Mouse (Mus musculus) heart, embryonic 10.5 days (tissue): ENCODE data around the gene Cblb. TPM values are rescaled to one million over a fixed set of nuclear protein-coding genes. Genes with fewer than 3 reads are reported as not detected.

Experiments used
- DNase-seq: peaks from one replicate; pipeline ENCODE4 v3.0.0-alpha.2; 2017; ENCODE audit warnings: low spot score
- H3K27ac ChIP-seq: fragments of 300-500 bp; sonication (generic); 2 replicates; pipeline ENCODE4 v1.5.1; 2016; ENCODE audit warnings: mild to moderate bottlenecking
- H3K27me3 ChIP-seq: fragments of 300-500 bp; sonication (generic); 2 replicates; pipeline ENCODE4 v1.6.1; 2016; ENCODE audit warnings: mild to moderate bottlenecking; ENCODE audit not compliant: poor library complexity, insufficient read depth, severe bottlenecking
- H3K36me3 ChIP-seq: fragments of 300-500 bp; sonication (generic); 2 replicates; pipeline ENCODE4 v1.6.1; 2016; ENCODE audit warnings: mild to moderate bottlenecking, moderate library complexity
- H3K4me1 ChIP-seq: fragments of 300-500 bp; sonication (generic); 2 replicates; pipeline ENCODE4 v1.6.1; 2016; ENCODE audit warnings: mild to moderate bottlenecking
- H3K4me3 ChIP-seq: fragments of 300-500 bp; sonication (generic); 2 replicates; pipeline ENCODE4 v1.5.1; 2016; ENCODE audit warnings: mild to moderate bottlenecking, moderate library complexity
- H3K9me3 ChIP-seq: fragments of 300-500 bp; sonication (generic); 2 replicates; pipeline ENCODE4 v1.6.1; 2016; ENCODE audit warnings: mild to moderate bottlenecking, moderate library complexity
- WGBS: fragments of 180-500 bp; shearing (Covaris S2); methylation state at CpG from one replicate; pipeline ENCODE4 v1.1.7; 2016; 5-methylcytosine and 5-hydroxymethylcytosine counted together
- polyA plus RNA-seq: library from polyadenylated mRNA; unstranded; fragments of >200 nt; fragmentation: Nextera tagmentation; extraction: Ambion mirVana; gene quantifications from 2 replicates; pipeline ENCODE4 v1.2.1, GENCODE M21; 2016

Cblb gene
- polyA plus RNA-seq, 1 experiment from 2014 or later, result 16.1 TPM

GRCm38 (mm10) chr16:52200107-52200506 lies 169.1 kb downstream of the Cblb start:
- Histone ChIP-seq H3K4me1 (no peaks in the 10 kb centered on the region), H3K27ac (no peak overlapping the region), H3K9me3 (no peaks in the 10 kb centered on the region), H3K4me3 (no peak overlapping the region), H3K36me3 (peaks cover 30% of the 10 kb centered on the region), H3K27me3 (no peaks in the 10 kb centered on the region)
- 91% methylated on average over 7 of the region's 7 CpGs for WGBS
- no peak for DNase-seq

GRCm38 (mm10) chr16:52210844-52211606 lies 180.0 kb downstream of the Cblb start:
- Histone ChIP-seq H3K27me3 (no peaks in the 10 kb centered on the region), H3K4me3 (no peak overlapping the region), H3K4me1 (no peaks in the 10 kb centered on the region), H3K9me3 (no peaks in the 10 kb centered on the region), H3K36me3 (no peaks in the 10 kb centered on the region), H3K27ac (no peak overlapping the region)
- no peak for DNase-seq
- 89% methylated on average over 8 of the region's 8 CpGs for WGBS

- DNase-seq, result no peak
- 32% methylated on average over 2 of the region's 2 CpGs for WGBS
Observed at GRCm38 (mm10) chr16:52219069-52219468, 188.0 kb downstream of the Cblb start.

GRCm38 (mm10) chr16:52222896-52223295 lies 191.9 kb downstream of the Cblb start:
- Histone ChIP-seq H3K4me3 (no peak overlapping the region), H3K27ac (no peak overlapping the region), H3K27me3 (no peaks in the 10 kb centered on the region), H3K4me1 (no peaks in the 10 kb centered on the region), H3K36me3 (no peaks in the 10 kb centered on the region), H3K9me3 (no peaks in the 10 kb centered on the region)
- DNase-seq, result no peak
- 82% methylated on average over 4 of the region's 4 CpGs for WGBS

More at GRCm38 (mm10) chr16:52219069-52219468, 188.0 kb downstream of the Cblb start:
- no peaks in the 10 kb centered on the region for H3K4me1 ChIP-seq
- H3K27me3 ChIP-seq, result no peaks in the 10 kb centered on the region
- H3K4me3 ChIP-seq, result no peak overlapping the region
- no peaks in the 10 kb centered on the region for H3K36me3 ChIP-seq
- no peaks in the 10 kb centered on the region for H3K9me3 ChIP-seq
- no peak overlapping the region for H3K27ac ChIP-seq

GRCm38 (mm10) chr16:52229446-52229845 lies 198.4 kb downstream of the Cblb start:
- Histone ChIP-seq H3K4me3 (no peak overlapping the region), H3K9me3 (no peaks in the 10 kb centered on the region), H3K4me1 (no peaks in the 10 kb centered on the region), H3K27me3 (no peaks in the 10 kb centered on the region), H3K27ac (no peak overlapping the region), H3K36me3 (no peaks in the 10 kb centered on the region)
- 62% methylated on average over 7 of the region's 7 CpGs for WGBS
- DNase-seq, result no peak

- H3K36me3 ChIP-seq, result no peaks in the 10 kb centered on the region
- H3K9me3 ChIP-seq, result no peaks in the 10 kb centered on the region
- no peak for DNase-seq
- no peaks in the 10 kb centered on the region for H3K4me1 ChIP-seq
- no peak overlapping the region for H3K27ac ChIP-seq
- H3K4me3 ChIP-seq, result no peak overlapping the region
- H3K27me3 ChIP-seq, result no peaks in the 10 kb centered on the region
- WGBS, result 60% methylated on average over 2 of the region's 2 CpGs
Observed at GRCm38 (mm10) chr16:52229930-52230329, 198.9 kb downstream of the Cblb start.

GRCm38 (mm10) chr16:52242144-52242543 lies 211.1 kb downstream of the Cblb start:
- no peaks in the 10 kb centered on the region for H3K4me1 ChIP-seq
- H3K4me3 ChIP-seq, result no peak overlapping the region
- H3K27ac ChIP-seq, result no peak overlapping the region
- WGBS, result 83% methylated on average over 2 of the region's 2 CpGs
- H3K36me3 ChIP-seq, result no peaks in the 10 kb centered on the region
- H3K27me3 ChIP-seq, result no peaks in the 10 kb centered on the region
- DNase-seq, result no peak
- no peaks in the 10 kb centered on the region for H3K9me3 ChIP-seq

- Histone ChIP-seq H3K4me3 (no peak overlapping the region), H3K36me3 (no peaks in the 10 kb centered on the region), H3K27ac (no peak overlapping the region), H3K4me1 (no peaks in the 10 kb centered on the region), H3K9me3 (no peaks in the 10 kb centered on the region), H3K27me3 (no peaks in the 10 kb centered on the region)
- peak; percentile 68 for DNase-seq
- WGBS, result 81% methylated on average over 4 of the region's 4 CpGs
Observed at GRCm38 (mm10) chr16:52243421-52243973, 212.5 kb downstream of the Cblb start.

- H3K9me3 ChIP-seq, result no peaks in the 10 kb centered on the region
- 88% methylated on average over 4 of the region's 4 CpGs for WGBS
Observed at GRCm38 (mm10) chr16:52250196-52250595, 219.2 kb downstream of the Cblb start.

GRCm38 (mm10) chr16:52250935-52251334 lies 219.9 kb downstream of the Cblb start:
- Histone ChIP-seq H3K4me3 (no peak overlapping the region), H3K27me3 (no peaks in the 10 kb centered on the region), H3K36me3 (peaks cover 19% of the 10 kb centered on the region; the same call in 1 of the 2 replicates), H3K27ac (no peak overlapping the region), H3K4me1 (no peaks in the 10 kb centered on the region), H3K9me3 (no peaks in the 10 kb centered on the region)
- WGBS, result 82% methylated on average over 4 of the region's 4 CpGs
- DNase-seq, result no peak

More at GRCm38 (mm10) chr16:52250196-52250595, 219.2 kb downstream of the Cblb start:
- H3K27me3 ChIP-seq, result no peaks in the 10 kb centered on the region
- peaks cover 13% of the 10 kb centered on the region; the same call in 1 of the 2 replicates for H3K36me3 ChIP-seq
- no peaks in the 10 kb centered on the region for H3K4me1 ChIP-seq
- H3K4me3 ChIP-seq, result no peak overlapping the region
- DNase-seq, result no peak
- H3K27ac ChIP-seq, result no peak overlapping the region
